Mouse (Mus musculus) leukemia stem cell, adult 10-12 weeks (primary cell): ENCODE results near the gene Magi2. TPM values are rescaled to one million over a fixed set of nuclear protein-coding genes. Genes with fewer than 3 reads are reported as not detected.

Experiments
- polyA plus RNA-seq: library from polyadenylated mRNA; stranded (reverse); fragments of >175 nt; gene quantifications from 2 replicates; pipeline ENCODE4 v1.2.3, GENCODE M21; 2012; ENCODE audit warnings: low replicate concordance

Magi2 gene
- polyA plus RNA-seq: 0.15 and 0.77 TPM in 2 replicates

DNA sequence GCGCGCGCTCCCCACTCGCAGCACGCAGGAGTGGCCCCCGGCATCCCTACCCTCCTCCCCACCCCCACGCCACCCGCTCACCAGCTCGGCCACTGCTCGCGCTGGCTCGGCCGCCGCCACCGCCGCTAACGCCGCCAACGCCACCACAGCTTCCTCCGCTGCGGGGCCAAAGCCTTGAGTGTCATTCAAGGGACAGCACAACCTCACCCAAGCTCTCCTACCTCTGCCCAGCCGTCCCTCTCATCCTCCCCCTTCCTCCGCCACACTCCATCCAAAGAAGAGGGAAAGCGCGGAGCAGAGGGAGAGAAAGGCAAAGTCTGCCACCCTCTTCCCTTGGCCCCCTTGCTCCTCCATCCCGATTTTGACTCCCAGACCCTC, at the start of gene Magi2:
Gene Magi2, plus strand, starts transcription at position 171 of the 378 bp plus-strand sequence.

